Mouse (Mus musculus): ENCODE results near the gene Fam53b.
"Not testable (repeated sequence)": the region's sequence is repeated elsewhere in the genome, so short reads cannot be mapped to it uniquely, and the experiment has no call there.

The Fam53b gene

DNA sequence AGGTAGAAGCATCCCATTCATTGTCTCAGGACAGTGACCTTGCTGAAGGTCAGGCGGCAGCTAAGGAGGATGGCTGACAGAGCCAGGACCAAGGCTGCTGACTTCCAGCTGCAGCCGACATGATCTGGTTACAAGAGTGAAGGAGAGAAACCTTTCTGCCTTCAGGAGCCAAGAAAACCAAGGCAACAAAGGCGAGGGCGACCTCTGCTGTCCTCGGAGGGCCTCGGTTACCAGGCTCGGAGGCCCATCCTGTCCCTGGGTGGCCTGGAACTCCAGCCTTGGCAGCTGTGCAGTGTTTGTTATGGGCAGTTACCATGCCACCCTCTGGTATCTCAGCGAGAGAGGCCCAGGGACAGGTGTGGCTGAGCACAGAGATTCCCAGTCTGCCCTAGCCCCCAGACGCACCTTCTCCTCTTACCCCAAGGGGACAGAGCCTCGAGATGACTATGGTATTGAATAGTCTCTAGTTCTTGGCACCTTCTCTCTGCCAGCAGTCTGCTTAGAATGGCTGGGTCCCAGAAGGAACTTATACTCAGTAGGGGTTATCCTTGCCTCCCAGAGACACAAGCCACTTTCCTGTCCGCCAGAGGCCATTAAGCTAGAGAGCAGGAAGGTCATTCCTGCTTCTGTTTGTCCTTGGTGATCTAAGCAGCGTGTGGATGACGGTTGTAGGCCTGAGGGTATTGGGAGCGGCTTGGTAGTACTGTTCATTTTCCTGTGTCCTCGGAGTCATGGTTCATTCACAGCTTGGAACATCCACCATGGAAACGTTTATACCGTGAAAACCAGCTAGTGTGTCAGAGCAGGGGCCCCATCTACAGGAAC, 139.5 kb downstream of the Fam53b start:
- DNase-seq, result peak; percentile 58

DNA sequence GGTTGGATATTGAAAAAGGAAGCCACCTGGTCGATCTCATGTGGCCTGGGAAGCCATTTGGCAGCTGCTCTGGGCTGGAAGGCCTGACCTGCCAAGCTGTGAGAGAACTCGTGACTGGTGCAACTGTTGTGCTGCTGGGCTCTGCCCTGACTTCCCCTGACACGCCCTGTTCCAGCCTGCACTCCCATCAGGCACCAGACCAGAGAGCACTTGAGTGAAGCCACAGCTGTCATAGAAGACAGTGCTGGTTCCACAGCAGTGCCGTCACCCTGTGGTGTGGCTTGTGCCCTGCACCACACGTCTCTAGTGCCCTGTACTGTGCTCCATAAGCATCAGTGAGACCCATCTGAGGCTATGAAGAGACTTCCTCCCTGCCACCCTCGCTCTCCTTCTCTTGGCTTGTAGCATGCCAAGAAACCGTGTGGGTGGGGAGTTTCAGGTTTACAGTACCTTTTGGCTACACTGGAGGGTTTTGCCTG, 141.2 kb downstream of the Fam53b start:
- DNase-seq, result peak; percentile 66

DNA sequence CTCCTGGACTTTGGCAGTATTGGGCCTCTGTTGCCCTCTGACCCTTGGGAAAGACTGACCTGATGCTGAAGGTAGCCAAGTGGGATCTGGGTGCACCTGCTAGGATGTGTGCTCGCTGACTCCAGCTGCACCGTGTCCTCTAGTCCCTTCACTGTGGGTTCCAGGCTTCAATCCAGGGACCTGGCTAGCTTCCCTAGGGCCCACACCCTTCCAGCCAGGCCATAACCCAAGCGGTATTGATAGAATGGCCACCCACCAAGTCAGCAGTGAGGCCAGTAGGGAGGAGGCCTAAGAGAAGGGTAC, 142.9 kb downstream of the Fam53b start:
- DNase-seq, result peak; percentile 51

DNA sequence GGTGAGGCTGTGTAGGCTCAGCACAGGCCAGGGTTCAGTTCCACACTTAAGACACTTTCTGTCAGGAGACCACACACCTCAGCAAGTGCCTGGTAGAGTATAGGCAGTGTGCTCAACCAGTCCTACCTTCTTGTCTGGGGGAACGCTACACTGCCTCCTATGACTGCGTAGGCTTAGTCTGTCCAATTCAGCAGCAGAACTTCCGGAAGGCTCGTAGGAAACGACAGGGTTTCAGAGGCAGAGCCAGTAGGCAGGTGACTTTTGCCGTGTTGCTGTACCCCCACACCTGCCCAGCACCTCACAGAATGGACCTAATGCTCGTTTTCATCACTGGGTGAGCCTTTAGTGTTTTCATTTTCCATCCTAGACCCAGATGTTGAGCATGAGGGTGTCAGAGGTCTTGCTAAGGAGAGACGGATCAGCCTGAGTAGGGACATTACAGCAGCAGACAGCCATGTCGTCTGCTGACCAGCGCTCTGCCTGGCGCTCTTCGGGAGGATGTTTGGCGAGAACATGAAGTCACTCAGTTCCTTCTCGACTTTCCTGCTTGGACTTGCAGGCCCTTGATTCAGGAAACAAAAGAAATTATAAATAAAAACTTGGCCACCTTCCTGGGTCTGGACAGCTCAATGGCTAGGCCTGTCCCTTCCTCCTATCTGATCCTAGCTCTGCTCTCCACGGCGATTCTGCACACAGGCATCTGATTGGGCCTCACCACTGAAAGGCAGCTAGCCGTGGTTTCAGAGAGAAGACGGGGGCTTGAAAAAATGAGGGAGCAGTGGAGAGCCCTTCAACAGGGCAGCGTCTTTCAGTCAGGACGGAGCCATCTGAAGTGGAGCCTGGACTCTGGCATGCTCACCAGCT, 143.5 kb downstream of the Fam53b start:
- no peak for DNase-seq

DNA sequence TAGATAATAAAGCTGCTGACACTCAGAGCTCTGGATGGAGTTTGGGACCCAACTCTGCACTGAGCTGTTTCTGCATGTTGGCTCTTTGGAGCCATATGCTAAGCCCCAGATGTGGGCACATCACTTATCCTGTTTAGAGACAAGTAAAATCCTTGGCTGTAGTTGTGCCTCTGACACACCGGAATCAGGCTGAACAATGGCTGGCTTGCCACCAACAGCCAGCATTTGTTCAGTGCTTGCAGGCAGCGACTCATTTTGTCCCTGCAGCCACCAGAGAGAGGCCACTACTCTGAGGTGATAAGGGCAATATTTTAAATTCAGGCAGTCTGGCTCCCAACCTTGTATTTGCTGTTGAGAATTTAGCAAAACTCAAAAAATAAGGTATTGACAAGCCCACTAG, 145.1 kb downstream of the Fam53b start:
- DNase-seq, result no peak

DNA sequence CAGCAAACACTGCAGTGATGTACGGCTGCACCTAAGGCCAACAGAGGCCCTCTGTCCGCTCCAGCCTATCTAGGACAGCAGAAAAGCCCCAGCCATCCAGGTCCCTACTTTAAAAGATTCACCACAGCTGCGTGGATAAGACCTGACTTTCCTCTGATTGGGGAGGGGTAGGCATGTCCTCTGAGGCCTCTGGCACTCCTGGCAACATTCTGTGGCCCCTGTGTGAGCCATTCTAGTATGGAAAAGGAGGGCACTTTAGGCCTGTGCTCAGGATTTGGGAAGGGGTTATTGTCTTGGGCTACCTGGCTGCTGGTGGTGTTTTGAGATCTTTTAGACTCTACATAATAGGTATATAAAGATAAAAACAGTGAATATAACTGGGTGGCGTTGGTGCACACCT, 147.2 kb downstream of the Fam53b start:
- no peak for DNase-seq

DNA sequence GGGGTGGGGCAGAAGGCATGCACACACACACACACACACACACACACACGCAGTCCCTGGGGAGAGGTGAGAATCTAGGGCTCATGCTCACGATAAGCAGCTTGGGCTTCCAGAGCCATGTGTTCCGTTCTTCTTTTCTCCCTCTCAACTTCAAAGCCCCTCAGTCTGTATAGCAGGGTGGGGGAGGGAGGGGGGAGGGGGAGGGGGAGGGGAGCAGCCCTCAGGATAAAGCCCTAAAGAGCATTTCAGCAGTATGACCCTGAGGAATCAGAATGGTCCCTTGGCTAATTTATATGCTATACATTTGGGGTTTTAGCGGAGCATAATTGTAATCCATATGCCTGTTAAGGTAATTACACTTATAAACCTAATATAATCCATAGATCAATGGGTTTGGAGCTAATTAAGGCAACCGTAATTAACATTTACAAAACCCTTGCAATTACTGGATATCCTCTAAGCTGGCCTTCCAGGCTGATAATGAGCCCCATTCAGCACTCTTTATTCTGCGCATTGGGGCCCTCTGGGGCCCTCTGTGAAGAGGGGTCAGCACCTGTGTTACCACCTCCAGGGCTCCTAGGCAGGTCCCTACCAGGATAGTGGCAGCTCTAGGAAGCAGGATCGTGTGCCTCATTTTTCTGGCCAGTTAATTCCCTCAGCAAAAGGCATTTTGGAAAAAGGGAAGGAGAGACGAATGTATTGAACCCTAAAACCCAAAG, 147.9 kb downstream of the Fam53b start:
- DNase-seq, result no peak

DNA sequence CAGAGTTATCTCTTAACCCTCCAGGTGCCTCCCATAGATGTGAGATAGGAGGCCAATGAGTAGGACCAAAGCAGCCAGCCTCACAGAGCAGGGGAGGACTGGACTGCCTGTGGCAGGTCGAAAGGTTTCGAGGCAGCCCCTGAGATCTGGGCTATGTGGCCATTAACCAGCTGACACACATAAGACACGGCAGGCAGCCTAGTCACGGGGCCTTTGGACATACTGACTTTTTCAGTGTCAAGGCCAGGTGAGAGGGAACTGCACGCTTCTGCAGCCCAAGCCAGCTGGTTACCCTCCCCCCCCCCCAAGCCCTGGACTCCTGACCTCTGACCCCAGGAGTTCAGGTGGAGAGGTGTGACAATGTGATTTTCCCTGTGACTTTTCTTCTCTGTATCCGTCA, 148.9 kb downstream of the Fam53b start:
- no peak for DNase-seq

DNA sequence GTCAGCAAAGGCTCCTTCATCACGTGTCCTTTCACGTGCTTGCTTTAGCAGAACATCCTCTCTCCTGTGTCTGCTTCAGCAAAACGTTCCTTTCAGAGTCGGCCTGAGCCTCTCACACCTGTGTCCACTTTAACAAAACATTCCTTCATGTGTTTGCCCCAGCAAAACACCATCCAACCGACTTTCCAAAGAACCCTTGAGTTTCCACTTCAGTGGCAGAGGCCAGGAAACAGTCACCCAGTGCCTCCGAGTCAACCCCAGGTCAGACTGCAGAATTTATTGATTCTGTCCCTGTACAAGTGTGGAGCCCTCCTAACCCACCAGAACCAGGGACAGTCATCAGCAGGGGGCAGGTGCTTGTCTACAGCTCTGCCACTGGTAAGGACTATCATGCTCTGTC, 150.9 kb downstream of the Fam53b start:
- not testable (repeated sequence) for DNase-seq
